Mouse (Mus musculus): ENCODE measurements around the gene Gm17604. TPM values are rescaled to one million over a fixed set of nuclear protein-coding genes. Genes with fewer than 3 reads are reported as not detected.
A peak's percentile ranks its signal among the peaks of the same experiment; 100 is the strongest.

Gm17604 gene
- not detected in 2 replicates for polyA plus RNA-seq (2012; ENCODE audit: insufficient read depth, insufficient read length, low replicate concordance, missing spikeins)

DNA sequence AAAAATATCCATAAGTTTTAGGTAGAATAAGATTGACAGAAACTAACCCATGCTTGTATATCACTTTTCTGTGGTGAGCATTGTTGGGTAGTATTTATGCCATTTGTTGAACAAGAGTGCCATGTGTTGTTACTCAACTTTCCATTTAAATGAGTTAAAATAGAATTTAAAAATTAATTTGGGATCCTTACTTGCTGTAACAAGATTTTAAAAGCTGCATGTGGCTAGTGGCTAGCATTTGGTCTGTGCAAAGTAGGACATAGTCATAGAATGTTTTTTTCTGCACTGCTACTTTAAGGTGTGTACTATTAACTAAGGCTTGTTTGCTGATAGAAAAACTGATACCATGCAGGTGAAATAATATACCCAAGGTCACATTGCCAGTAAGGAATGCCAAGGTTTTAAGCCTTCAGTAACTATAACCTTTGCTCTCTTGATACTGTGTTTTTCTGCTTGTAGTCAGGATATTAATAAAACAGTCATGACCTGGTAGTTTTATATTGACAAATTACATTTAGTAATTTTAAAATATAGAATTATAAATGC, at the start of gene Gm17604:
TSS of gene Gm17604 (minus strand) at position 51 of the 546 bp plus-strand sequence.
- TF ChIP-seq CTCF (IDR thresholded peaks at IDR 0.05; ENCODE audit: insufficient read depth, low read depth, low read length), result no peak
- no peak within 1 kb of the TSS for H3K27ac ChIP-seq (ENCODE audit: insufficient read depth, low read depth, low read length)
- H3K4me1 ChIP-seq (ENCODE audit: control insufficient read depth, insufficient read depth, low read length), result no peaks in the 10 kb centered on the region
- H3K4me3 ChIP-seq (ENCODE audit: insufficient read depth, low read depth, low read length), result no peak within 1 kb of the TSS

- TF ChIP-seq POLR2A (IDR thresholded peaks at IDR 0.05; ENCODE audit: insufficient read depth, low read depth, low read length) (no peak), CTCF (IDR thresholded peaks at IDR 0.05; ENCODE audit: insufficient read depth, low read depth, low read length) (no peak)
- WGBS, result 89% methylated on average over 1 of the region's 1 CpGs
Measured at GRCm38 (mm10) chrX:165049929-165050328, 45.3 kb upstream of the Gm17604 start.

DNA sequence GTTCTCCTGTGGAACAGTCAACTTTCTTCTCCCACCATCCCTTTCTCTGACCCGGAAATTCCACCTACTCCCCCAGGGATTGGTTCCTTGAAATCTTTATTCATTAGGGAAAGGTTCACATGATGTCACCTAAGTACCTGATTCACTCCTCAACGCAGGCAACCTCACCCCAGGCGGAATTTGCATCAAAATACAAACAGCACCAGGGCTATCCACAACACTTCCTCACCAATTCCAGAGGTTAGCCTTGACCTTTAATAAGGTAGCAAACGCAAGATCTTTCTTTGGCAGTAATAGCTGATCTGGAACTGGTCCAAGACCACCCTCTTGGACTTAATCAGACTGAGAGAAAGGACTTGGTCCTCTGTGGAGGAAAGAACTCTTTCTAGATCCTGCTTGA, 1.5 kb downstream of the Gm17604 start:
- Histone ChIP-seq H3K4me1 (ENCODE audit: control insufficient read depth, insufficient read depth, low read length) (no peaks in the 10 kb centered on the region), H3K27ac (ENCODE audit: insufficient read depth, low read depth, low read length) (no peak overlapping the region), H3K4me3 (ENCODE audit: insufficient read depth, low read depth, low read length) (no peak overlapping the region)
- 49% methylated on average over 4 of the region's 4 CpGs for WGBS
- no peak for TF ChIP-seq CTCF (IDR thresholded peaks at IDR 0.05; ENCODE audit: insufficient read depth, low read depth, low read length)
- TF ChIP-seq POLR2A (IDR thresholded peaks at IDR 0.05; ENCODE audit: insufficient read depth, low read depth, low read length), result no peak

More at GRCm38 (mm10) chrX:165049929-165050328, 45.3 kb upstream of the Gm17604 start:
- Histone ChIP-seq H3K4me3 (ENCODE audit: insufficient read depth, low read depth, low read length) (no peak overlapping the region), H3K4me1 (ENCODE audit: control insufficient read depth, insufficient read depth, low read length) (no peaks in the 10 kb centered on the region), H3K27ac (ENCODE audit: insufficient read depth, low read depth, low read length) (no peak overlapping the region)

DNA sequence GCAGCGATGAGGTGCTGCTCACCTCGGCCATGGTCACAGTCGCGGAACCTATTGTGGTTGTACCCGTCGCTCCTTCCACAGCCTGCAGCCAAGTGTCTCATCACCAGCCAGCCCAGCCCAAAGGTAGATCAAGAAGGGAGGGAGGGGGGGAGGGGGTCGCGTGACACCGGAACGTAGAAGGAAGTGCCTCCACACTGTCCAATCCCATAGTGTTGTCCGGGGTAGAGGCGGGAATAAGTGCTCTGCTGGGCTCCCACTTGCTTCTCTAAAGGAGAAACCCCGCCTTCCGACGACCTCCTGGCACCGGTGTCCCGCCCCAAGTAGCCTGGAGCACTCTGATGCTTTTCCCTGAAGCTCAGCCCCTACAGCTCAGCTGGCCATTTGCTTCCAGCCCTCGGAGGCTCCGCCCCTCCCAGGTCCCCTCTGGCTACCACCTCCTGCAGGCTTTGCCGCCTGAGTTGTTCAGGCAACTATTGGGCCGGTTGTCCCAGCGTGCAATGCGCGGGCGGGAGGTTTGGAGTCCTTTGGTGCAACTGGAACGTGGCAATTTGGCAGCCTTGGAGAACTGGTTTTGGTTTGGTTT, 24.3 kb downstream of the Gm17604 start, which contains the start of the genes Mospd2 and Fancb:
TSS of gene Mospd2 (minus strand) at position 183 of the 583 bp plus-strand sequence.
TSS of gene Fancb (plus strand) at position 400 of the 583 bp plus-strand sequence.
- no peaks in the 10 kb centered on the region for H3K4me1 ChIP-seq (ENCODE audit: control insufficient read depth, insufficient read depth, low read length)
- WGBS, result 15% methylated on average over 26 of the region's 26 CpGs
- TF ChIP-seq POLR2A (IDR thresholded peaks at IDR 0.05; ENCODE audit: insufficient read depth, low read depth, low read length) (no peak), CTCF (IDR thresholded peaks at IDR 0.05; ENCODE audit: insufficient read depth, low read depth, low read length) (no peak)
- H3K4me3 ChIP-seq (ENCODE audit: insufficient read depth, low read depth, low read length), result peak within 1 kb of the TSS; percentile 81
- no peak within 1 kb of the TSS for H3K27ac ChIP-seq (ENCODE audit: insufficient read depth, low read depth, low read length)

- WGBS, result 93% methylated on average over 2 of the region's 2 CpGs
- no peak for TF ChIP-seq CTCF (IDR thresholded peaks at IDR 0.05; ENCODE audit: insufficient read depth, low read depth, low read length)
- no peak for TF ChIP-seq POLR2A (IDR thresholded peaks at IDR 0.05; ENCODE audit: insufficient read depth, low read depth, low read length)
- no peak overlapping the region for H3K27ac ChIP-seq (ENCODE audit: insufficient read depth, low read depth, low read length)
- no peak overlapping the region for H3K4me3 ChIP-seq (ENCODE audit: insufficient read depth, low read depth, low read length)
- H3K4me1 ChIP-seq (ENCODE audit: control insufficient read depth, insufficient read depth, low read length), result no peaks in the 10 kb centered on the region
Measured at GRCm38 (mm10) chrX:164978866-164979265, 25.8 kb downstream of the Gm17604 start.

DNA sequence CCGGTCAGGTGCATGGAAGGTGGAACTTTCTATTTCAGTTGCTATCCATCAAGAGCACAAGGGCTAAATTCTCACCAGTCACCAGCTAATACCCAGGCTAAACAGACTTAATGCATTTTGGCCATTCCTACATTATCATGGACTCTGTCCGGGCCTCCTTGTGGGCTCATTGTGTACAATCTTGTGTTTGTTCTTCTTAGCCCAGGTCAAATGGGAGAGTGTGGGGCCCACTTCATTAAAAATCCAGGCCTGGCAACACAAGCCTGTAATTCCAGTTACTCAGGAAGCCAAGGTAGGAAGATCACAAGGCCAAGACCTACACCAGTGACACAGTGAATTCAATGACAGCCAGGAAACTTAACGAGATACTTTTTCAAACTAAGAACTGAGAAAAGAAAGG, 33.4 kb downstream of the Gm17604 start:
- H3K27ac ChIP-seq (ENCODE audit: insufficient read depth, low read depth, low read length), result no peak overlapping the region
- WGBS, result 81% methylated on average over 3 of the region's 3 CpGs
- no peak overlapping the region for H3K4me3 ChIP-seq (ENCODE audit: insufficient read depth, low read depth, low read length)
- H3K4me1 ChIP-seq (ENCODE audit: control insufficient read depth, insufficient read depth, low read length), result no peaks in the 10 kb centered on the region
- TF ChIP-seq CTCF (IDR thresholded peaks at IDR 0.05; ENCODE audit: insufficient read depth, low read depth, low read length) (no peak), POLR2A (IDR thresholded peaks at IDR 0.05; ENCODE audit: insufficient read depth, low read depth, low read length) (no peak)

- Histone ChIP-seq H3K4me3 (ENCODE audit: insufficient read depth, low read depth, low read length) (no peak overlapping the region), H3K27ac (ENCODE audit: insufficient read depth, low read depth, low read length) (no peak overlapping the region), H3K4me1 (ENCODE audit: control insufficient read depth, insufficient read depth, low read length) (no peaks in the 10 kb centered on the region)
- no peak for TF ChIP-seq POLR2A (IDR thresholded peaks at IDR 0.05; ENCODE audit: insufficient read depth, low read depth, low read length)
- no peak for TF ChIP-seq CTCF (IDR thresholded peaks at IDR 0.05; ENCODE audit: insufficient read depth, low read depth, low read length)
- WGBS, result 88% methylated on average over 3 of the region's 3 CpGs
Measured at GRCm38 (mm10) chrX:164965750-164966448, 38.7 kb downstream of the Gm17604 start.

Other genes with a start within 250 kb of the Gm17604 start
- not detected in 2 replicates for gene Mospd2, start 24.5 kb downstream of the Gm17604 start, polyA plus RNA-seq (2012; ENCODE audit: insufficient read depth, insufficient read length, low replicate concordance, missing spikeins)
- gene Fancb, start 24.2 kb downstream of the Gm17604 start, polyA plus RNA-seq (2012; ENCODE audit: insufficient read depth, insufficient read length, low replicate concordance, missing spikeins), result not detected in 2 replicates

Data from olfactory bulb, adult 2 months (tissue).